Mouse (Mus musculus): ENCODE measurements around the gene S1pr5.
"Not testable (repeated sequence)": the region's sequence is repeated elsewhere in the genome, so short reads cannot be mapped to it uniquely, and the experiment has no call there.

S1pr5 gene

DNA sequence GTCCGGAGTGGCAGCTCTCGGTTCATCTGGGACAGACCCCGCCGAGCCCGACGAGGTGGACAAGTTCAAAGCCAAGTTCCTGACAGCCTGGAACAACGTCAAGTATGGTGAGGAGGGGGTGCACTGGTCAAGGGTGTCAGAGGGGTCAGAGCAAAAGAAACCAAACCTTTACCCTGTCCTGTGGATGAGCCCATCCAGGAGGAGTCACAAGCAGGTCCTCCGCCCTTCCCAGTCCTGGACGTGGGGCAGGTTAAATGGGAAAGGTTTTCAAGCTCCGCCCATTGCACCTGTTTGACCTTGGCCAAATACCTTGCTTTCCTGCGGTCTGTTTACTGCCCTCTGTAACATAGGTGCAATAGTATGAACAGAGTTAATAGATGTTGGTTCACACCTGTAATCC is 17.4 kb upstream of the S1pr5 start:
- no peak for DNase-seq

DNA sequence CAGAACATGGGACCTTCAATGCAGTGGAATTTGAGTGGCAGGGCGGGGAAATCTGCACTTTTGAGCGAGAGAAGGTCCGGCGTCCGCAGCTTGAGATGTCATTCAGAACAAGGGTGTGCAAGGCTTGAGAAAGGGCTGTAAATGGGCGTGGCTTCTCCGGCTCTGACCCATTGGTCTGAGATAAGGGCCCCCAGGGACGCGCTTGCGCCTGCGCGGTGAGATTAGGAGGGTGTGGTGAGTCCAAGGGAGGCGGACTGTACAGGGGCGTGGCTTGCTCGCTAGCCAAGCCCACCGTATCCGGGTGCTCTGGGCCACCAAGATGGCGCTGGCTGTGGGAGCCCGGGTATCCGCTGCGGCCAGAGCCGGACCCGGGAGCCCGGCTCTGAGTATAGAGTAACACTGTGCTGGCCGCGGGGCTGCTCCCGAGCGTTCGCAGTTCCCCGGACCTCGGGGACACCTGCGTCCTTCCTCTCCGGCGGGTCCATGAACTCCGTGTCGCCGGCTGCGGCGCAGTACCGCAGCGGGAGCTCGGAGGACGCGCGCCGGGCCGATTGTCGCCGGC is 16.8 kb upstream of the S1pr5 start, which contains the start of gene Atg4d:
Atg4d (plus strand) TSS at position 294 of the 562 bp plus-strand sequence.
- DNase-seq = peak; percentile 99

DNA sequence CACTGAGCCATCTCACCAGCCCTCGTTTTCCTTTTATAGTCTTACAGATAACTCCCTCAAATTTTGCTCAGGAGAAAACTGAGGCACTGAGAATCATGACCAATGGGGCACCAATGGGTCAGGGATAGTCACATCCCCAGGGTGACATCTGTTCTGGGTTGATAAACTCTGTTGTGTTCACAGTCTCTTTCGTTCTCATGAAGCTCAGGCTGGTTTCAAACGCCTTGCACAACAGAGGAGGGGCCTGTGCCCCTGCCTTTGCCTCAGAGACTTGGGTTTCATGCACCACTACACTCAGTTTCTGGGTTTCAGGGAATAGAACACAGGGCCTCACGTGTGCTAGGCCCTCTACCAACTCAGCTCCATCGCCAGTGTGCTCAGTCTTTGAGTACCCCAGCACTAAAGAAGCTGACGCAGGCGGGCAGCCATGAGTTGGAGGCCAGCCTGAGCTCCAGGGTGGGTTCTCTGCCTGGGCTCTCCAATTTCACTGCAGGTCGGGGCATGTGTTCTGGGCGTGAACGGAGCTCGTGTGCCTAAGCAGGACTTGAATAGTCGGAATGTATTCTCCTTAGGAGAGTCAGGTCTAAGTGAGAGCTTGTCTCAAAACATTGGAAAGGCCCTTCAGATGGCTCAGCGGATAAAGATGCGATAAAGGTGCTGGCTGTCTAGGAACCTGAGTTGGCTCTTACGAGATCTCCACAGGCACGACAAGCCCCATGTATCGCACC is 16.2 kb upstream of the S1pr5 start:
- DNase-seq = no peak

- DNase-seq = no peak
Measured at GRCm38 (mm10) chr9:21261831-21262230, 13.6 kb upstream of the S1pr5 start.

DNA sequence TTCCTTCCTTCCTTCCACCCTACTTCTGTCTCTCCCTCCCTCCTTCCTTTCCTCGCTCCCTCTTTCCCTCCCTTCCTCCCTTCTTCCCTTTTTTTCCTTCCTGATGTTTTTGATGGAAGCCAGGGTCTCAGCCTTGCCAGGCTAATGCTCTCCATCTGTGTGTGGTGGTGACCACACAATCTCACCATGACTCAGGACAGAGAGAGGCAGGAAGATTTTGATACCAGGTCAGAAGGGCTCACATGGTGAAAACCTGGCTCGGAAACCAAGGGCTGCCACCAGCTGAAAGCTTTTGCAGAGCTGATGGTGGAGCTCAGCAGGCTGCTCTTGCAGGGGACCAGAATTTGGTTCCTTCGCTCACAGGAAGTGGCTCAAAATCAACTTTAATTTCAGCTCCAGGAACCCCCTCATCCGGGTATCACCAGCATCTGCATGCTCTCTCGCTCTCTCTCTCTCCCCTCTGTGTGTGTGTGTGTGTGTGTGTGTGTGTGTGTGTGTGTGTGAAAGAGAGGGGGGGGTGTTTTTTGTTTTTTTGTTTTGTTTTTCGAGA is 12.3 kb upstream of the S1pr5 start:
- DNase-seq = no peak

- not testable (repeated sequence) for DNase-seq
Measured at GRCm38 (mm10) chr9:21256349-21256748, 8.1 kb upstream of the S1pr5 start.

DNA sequence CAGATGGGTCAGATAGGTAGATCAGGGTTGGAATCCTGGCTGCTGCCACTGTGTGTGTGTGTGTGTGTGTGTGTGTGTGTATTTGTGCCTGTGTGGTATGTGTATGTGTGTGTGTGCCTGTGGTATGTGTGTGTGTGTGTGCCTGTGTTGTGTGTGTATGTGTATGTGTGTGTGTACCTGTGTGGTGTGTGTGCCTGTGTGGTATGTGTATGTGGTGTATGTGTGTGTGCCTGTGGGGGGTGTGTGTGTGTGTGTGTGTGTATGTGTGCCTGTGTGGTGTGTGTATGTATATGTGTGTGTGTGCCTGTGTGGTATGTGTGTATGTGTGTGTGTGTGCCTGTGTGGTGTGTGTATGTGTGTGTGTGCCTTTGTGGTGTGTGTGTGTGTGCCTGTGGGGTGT is 6.4 kb upstream of the S1pr5 start:
- no peak for DNase-seq

DNA sequence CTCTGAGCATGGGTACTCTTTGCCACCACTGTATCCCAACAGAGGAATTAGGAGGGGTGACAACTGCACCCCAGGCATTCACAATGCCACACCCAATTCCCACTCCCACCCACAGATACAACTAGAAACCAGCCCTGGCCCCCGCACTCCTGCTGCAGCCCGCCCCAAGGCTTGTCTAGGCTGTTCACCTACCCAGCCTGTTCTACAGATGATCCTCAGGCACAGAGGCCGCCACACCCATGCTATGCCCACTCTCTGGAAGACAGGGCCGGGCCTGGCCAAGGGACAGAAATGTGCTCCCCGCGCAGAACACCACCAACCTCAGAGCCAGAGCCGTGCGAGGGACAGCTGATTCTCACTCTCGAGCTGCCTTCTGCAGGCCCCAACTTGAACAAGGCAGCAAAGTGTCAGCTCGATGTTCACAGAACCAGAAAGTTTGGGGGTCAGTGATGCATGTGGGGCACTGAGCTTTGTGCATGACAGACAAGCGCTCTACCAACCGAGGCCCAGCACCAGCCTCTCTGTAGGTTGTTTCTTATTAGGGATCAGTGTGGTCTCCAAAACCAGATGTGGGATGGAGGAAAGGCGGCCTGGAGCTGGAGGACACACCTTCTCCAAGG is 3.0 kb upstream of the S1pr5 start:
- DNase-seq = no peak

DNA sequence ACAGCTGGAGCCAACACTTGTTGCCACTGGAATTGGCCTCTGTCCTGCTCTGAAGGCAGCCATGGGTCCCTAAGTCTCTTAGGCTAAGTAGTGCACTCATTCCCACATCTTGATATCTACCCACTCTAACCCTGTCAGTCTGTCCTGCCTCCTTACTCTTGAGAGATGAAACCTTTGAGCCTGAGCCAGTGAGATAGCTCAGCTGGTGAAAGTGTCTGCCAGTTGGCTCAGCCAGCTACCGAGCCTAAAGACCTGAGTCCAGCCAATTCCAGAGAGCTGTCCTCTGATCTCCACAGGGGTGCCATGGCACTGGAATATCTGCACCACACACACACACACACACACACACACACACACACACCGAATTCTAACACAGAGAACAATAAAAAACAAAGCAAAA is 2.3 kb upstream of the S1pr5 start:
- DNase-seq = no peak

DNA sequence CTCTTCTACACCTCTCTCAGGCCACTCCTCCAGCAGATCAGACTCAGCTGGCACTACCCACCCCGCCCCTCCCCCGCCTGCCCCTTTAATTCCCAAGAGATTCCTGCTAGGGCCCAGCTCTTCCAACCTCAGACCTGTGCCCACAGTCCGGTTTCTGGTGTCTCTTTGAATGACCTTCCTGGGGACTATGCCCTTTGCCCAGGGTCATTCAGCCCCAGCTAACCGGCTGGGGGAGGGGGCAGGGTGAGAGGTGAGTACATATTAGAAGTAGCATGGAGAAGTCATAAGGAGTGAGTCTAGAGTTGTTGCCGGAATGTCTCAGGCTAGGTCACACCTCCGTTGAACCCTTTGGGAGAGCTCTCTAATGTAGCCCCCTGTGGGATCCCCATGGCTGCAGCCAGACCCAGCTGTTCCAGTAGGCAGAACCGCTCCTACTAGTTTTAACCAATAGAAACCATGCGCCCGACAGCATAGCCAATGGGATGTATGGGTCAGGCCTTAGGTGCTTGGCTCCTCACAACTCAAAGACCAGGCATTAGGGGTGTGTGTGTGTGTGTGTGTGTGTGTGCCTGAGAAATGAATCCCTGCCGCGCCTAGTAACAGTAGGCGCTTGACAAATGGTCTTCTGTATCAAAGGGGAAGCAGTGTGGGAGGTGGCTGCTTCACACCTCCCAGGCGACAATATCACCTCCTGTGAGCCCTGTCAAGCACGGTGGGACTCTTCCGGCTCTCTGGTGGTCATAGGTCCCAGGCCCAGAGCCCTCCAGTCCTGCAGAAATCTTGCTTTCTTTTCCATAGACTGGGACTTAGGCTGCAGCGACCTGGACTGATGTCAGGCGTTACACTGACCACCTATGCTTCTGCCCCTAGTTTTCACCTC is 1.6 kb upstream of the S1pr5 start:
- no peak for DNase-seq

- no peak for DNase-seq
Measured at GRCm38 (mm10) chr9:21246342-21246741, 1.9 kb downstream of the S1pr5 start.

- no peak for DNase-seq
Measured at GRCm38 (mm10) chr9:21245113-21245487, 3.1 kb downstream of the S1pr5 start.

DNA sequence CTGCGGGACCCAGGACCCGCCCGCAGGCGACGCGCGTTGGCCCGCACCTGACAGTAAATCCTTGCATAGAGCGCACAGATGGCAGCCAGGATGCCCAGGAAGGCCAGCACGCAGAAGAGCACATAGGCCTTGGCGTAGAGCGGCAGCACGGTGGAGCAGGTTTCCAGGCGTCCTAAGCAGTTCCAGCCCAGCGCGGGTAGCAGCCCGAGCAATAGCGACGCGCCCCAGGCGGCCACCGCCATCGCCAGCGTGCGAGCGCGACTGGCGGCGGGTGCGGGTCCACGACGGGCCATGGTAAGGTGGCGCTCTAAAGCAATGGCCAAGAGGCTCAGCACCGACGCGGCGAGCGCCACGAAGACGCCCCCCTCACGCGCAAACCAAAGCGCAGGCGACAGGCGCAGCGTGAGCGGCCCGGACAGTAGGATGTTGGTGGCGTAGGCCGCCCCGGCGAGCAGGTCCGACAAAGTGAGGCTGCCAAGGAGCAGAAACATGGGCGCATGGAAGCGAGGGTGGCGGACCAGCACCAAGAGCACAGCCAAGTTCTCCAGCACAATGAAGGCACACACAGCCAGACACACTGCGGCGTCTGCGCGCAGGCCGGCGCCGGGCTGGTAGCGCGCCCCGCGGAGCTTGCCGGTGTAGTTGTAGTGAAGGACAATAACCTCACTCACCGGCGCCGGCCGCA is 3.7 kb downstream of the S1pr5 start:
- DNase-seq = peak; percentile 73

GRCm38 (mm10) chr9:21243826-21244427 is 4.3 kb downstream of the S1pr5 start:
- DNase-seq = peak; percentile 81

DNA sequence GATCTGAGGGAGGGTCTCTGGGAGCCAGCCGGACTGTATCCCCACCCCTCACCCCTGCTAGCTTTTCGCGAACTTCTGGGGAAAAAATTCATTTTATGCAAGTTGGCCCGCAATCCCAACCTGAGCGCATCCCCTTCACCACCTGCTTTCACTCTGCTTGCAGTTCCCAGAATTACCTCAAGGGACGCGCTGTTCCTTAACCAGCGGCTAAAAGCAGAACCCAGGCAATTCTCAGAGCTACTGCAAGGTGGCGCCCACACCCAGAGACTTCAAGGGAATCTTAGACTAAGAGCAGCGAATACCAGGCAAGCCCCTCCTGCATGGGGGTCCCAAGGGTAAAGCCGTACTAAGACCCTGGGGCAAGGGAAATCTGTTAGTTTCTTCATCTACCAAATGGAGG is 6.9 kb downstream of the S1pr5 start:
- peak; percentile 83 for DNase-seq

- no peak for DNase-seq
Measured at GRCm38 (mm10) chr9:21239465-21239848, 8.8 kb downstream of the S1pr5 start.

GRCm38 (mm10) chr9:21238733-21239464 is 9.3 kb downstream of the S1pr5 start, which contains the start of gene Keap1:
Gene Keap1 (minus strand): TSS chr9:21239361.
- peak; percentile 80 for DNase-seq

DNA sequence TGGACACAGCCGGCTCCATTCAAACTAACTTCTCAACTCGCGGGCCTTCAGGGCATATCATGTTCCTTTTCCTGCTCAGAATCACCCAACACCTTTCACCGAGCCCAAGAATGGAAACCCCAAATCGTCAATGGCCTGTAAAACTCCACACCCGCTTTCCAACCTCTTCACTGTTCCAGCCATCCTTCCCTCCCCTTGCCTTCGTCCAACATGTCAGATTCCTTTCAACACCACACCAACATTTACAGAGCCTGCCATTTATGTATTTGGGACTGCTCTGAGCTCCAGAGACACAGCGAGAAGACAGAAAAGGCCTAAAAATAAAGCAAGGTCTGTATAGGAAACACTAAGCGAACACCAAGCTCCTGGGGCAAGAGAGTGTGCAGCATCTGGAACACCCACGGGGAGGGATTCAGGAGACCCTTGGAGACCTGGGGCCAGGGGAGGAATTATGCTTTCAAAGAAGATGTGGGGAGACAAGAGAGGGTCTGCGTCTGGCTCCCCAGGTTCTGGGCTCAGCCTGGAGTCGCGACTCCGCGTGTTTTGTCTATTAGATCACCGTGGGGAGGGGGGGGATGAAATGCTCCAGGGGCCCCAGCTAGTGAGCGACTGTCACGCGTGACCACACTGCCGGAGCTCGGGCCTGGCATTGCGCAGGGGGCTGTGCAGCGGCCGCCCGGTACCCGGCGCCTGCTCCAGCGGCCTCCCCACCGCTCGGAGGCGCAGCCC is 10.1 kb downstream of the S1pr5 start:
- DNase-seq = peak; percentile 46

GRCm38 (mm10) chr9:21237368-21238003 is 10.8 kb downstream of the S1pr5 start:
- DNase-seq = peak; percentile 61

- no peak for DNase-seq
Measured at GRCm38 (mm10) chr9:21236991-21237367, 11.3 kb downstream of the S1pr5 start.

All from cerebellum, adult 8-10 months (tissue).